Mouse (Mus musculus) bone marrow macrophage, adult 2 months (primary cell): Measurements from ENCODE around the gene Zfp456. TPM values are rescaled to one million over a fixed set of nuclear protein-coding genes. Genes with fewer than 3 reads are reported as not detected.
A peak's percentile ranks its signal among the peaks of the same experiment; 100 is the strongest.

Source experiments
- H3K27ac ChIP-seq: 2 replicates; pipeline ENCODE4 v1.5.1; 2012; ENCODE audit warnings: low read depth, low read length; ENCODE audit not compliant: insufficient read depth
- H3K4me1 ChIP-seq: 2 replicates; pipeline ENCODE4 v1.6.1; 2012; ENCODE audit warnings: low read length; ENCODE audit not compliant: control insufficient read depth, insufficient read depth
- H3K4me3 ChIP-seq: 2 replicates; pipeline ENCODE4 v1.5.1; 2012; ENCODE audit warnings: mild to moderate bottlenecking, low read length, moderate library complexity; ENCODE audit not compliant: insufficient read depth
- CTCF ChIP-seq: IDR thresholded peaks from 2 replicates; pipeline ENCODE4 v1.5.1; 2012; ENCODE audit warnings: low read depth, mild to moderate bottlenecking, low read length, moderate library complexity
- POLR2A ChIP-seq: IDR thresholded peaks from 2 replicates; pipeline ENCODE4 v1.6.1; 2012; ENCODE audit warnings: mild to moderate bottlenecking, low read depth, low read length, borderline replicate concordance
- polyA plus RNA-seq: library from polyadenylated mRNA; stranded (reverse); fragments of >200 nt; gene quantifications from 2 replicates; pipeline ENCODE4 v1.2.4, GENCODE M21; 2012; ENCODE audit not compliant: missing spikeins, insufficient read depth, insufficient read length

Zfp456 gene
- polyA plus RNA-seq, 1 experiment: 7.1 TPM

- Histone ChIP-seq H3K4me3 (peak within 1 kb of the TSS; percentile 95), H3K27ac (peak within 1 kb of the TSS; percentile 83), H3K4me1 (peaks cover 5% of the 10 kb centered on the region; the same call in 1 of the 2 replicates)
- TF ChIP-seq POLR2A (no peak), CTCF (no peak)
These were observed 15.4 kb downstream of the Zfp456 start, which contains the start of the genes Gm28044 and Zfp953 for GRCm38 (mm10) chr13:67360131-67360744. Gene Gm28044, minus strand, starts transcription at chr13:67360536. Gene Zfp953, minus strand, starts transcription at chr13:67360605.

- Histone ChIP-seq H3K27ac (no peak overlapping the region), H3K4me3 (no peak overlapping the region), H3K4me1 (no peaks in the 10 kb centered on the region)
- TF ChIP-seq POLR2A (no peak), CTCF (no peak)
These were observed 23.8 kb downstream of the Zfp456 start for GRCm38 (mm10) chr13:67351854-67352253.

- no peaks in the 10 kb centered on the region for H3K4me1 ChIP-seq
- TF ChIP-seq POLR2A: no peak
- no peak for TF ChIP-seq CTCF
- no peak overlapping the region for H3K4me3 ChIP-seq
- no peak overlapping the region for H3K27ac ChIP-seq
These were observed 32.2 kb downstream of the Zfp456 start for GRCm38 (mm10) chr13:67343422-67343821.

GRCm38 (mm10) chr13:67332877-67333276 is 42.7 kb downstream of the Zfp456 start:
- H3K4me1 ChIP-seq: peaks cover 6% of the 10 kb centered on the region
- no peak overlapping the region for H3K27ac ChIP-seq
- TF ChIP-seq CTCF: no peak
- H3K4me3 ChIP-seq: peak overlapping the region; percentile 82

GRCm38 (mm10) chr13:67332019-67332724 is 43.4 kb downstream of the Zfp456 start, which contains the start of gene Zfp595:
Gene Zfp595, minus strand, starts transcription at chr13:67332570.
- H3K4me3 ChIP-seq: peak within 1 kb of the TSS; percentile 82
- peak within 1 kb of the TSS; percentile 39 for H3K27ac ChIP-seq
- no peak for TF ChIP-seq CTCF
- no peak for TF ChIP-seq POLR2A
- peaks cover 6% of the 10 kb centered on the region for H3K4me1 ChIP-seq

Other genes with a start within 250 kb of the Zfp456 start
- 9.2 and 11.7 TPM in 2 replicates for gene Rsl1, start 202.6 kb downstream of the Zfp456 start, polyA plus RNA-seq
- gene Zfp455, start 181.3 kb downstream of the Zfp456 start, polyA plus RNA-seq: 6.5 and 6.7 TPM in 2 replicates
- gene Zfp458, start 97.3 kb downstream of the Zfp456 start, polyA plus RNA-seq: 2.5 and 2.7 TPM in 2 replicates
- 0.84 TPM in 1 of 2 replicates, not detected in the other for gene Zfp457, start 69.3 kb downstream of the Zfp456 start, polyA plus RNA-seq
- 7.0 and 7.9 TPM in 2 replicates for gene Zfp595, start 43.2 kb downstream of the Zfp456 start, polyA plus RNA-seq
- gene Gm28044, start 15.3 kb downstream of the Zfp456 start, polyA plus RNA-seq: not detected in 2 replicates
- 5.8 and 6.2 TPM in 2 replicates for gene Zfp953, start 15.2 kb downstream of the Zfp456 start, polyA plus RNA-seq
- gene Gm28041, start 77 bp downstream of the Zfp456 start, polyA plus RNA-seq: 1.7 TPM in 1 of 2 replicates, not detected in the other
- 13.5 and 14.4 TPM in 2 replicates for gene Zfp429, start 24.0 kb upstream of the Zfp456 start, polyA plus RNA-seq
- gene Zfp459, start 45.6 kb upstream of the Zfp456 start, polyA plus RNA-seq: 0.16 TPM in 1 of 2 replicates, not detected in the other
- gene Zfp874a, start 75.8 kb upstream of the Zfp456 start, polyA plus RNA-seq: 11.4 and 14.8 TPM in 2 replicates
- 11.2 and 11.4 TPM in 2 replicates for gene Zfp874b, start 108.4 kb upstream of the Zfp456 start, polyA plus RNA-seq
- 6.1 and 8.0 TPM in 2 replicates for gene Zfp58, start 124.7 kb upstream of the Zfp456 start, polyA plus RNA-seq
- not detected in 2 replicates for gene Gm26965, start 150.3 kb upstream of the Zfp456 start, polyA plus RNA-seq
- 21.8 and 22.7 TPM in 2 replicates for gene Zfp87, start 150.4 kb upstream of the Zfp456 start, polyA plus RNA-seq
- gene Zfp748, start 178.0 kb upstream of the Zfp456 start, polyA plus RNA-seq: 5.9 and 6.3 TPM in 2 replicates
- gene Zfp729b, start 233.9 kb upstream of the Zfp456 start, polyA plus RNA-seq: 9.5 and 10.8 TPM in 2 replicates